Mouse (Mus musculus) sigmoid colon, adult 10 weeks (tissue): ENCODE measurements around the gene Vstm5. TPM values are rescaled to one million over a fixed set of nuclear protein-coding genes. Genes with fewer than 3 reads are reported as not detected.

Source experiments
- polyA plus RNA-seq: library from polyadenylated mRNA; stranded (reverse); fragments of 350-450 nt; fragmentation: Illumina TruSeq; extraction: RNeasy Lipid Tissue Mini Kit (QIAGEN cat#74804); gene quantifications from one replicate; pipeline ENCODE4 v1.2.3, GENCODE M21; 2014; ENCODE audit warnings: low read depth, low replicate concordance

Vstm5 gene
- 8.5 TPM for polyA plus RNA-seq

GRCm38 (mm10) chr9:15239042-15239925 is at the start of gene Vstm5:
TSS of gene Vstm5 (plus strand) at chr9:15239045.

DNA sequence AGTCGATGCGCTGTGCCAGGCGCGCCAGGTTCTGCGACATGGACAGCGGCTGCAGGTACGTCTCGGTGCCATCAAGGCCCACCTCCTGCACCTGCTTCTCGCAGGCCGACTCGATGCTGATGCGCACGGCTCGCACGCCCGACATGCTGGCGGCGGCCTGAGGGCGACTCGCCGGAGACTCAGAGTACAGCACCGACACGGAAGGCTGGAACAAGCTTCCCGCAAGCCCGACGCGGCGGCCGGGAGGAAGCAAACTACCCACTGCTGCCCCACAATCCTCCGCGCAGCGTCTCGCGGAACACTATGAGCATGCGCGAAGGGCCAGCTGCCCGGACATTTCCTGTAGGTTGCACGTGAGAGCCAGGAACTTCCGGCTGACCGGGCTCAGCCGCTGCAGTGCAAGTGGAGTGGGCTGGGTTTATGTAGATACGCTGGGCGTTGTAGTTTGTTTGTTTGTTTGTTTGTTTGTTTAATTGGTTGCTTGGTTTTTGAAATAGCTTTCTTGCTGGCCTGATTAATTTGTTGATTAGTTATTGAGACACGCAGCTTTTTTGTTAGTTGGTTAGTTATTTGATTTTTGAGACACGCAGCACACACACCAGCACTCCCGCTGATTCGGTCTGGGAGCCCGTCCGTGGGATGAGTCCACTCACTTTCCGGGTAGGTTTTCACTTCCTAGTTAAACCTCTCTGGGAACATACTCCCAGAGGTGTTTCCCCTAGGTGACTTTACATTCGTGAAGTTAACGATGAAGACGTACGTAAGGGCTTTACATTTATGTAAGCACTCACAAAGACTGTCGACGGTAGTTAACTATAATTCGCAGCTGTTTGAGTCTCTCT is 41.0 kb downstream of the Vstm5 start, which contains the start of gene Med17:
Gene Med17 (minus strand): TSS at position 283 of the 842 bp plus-strand sequence.

DNA sequence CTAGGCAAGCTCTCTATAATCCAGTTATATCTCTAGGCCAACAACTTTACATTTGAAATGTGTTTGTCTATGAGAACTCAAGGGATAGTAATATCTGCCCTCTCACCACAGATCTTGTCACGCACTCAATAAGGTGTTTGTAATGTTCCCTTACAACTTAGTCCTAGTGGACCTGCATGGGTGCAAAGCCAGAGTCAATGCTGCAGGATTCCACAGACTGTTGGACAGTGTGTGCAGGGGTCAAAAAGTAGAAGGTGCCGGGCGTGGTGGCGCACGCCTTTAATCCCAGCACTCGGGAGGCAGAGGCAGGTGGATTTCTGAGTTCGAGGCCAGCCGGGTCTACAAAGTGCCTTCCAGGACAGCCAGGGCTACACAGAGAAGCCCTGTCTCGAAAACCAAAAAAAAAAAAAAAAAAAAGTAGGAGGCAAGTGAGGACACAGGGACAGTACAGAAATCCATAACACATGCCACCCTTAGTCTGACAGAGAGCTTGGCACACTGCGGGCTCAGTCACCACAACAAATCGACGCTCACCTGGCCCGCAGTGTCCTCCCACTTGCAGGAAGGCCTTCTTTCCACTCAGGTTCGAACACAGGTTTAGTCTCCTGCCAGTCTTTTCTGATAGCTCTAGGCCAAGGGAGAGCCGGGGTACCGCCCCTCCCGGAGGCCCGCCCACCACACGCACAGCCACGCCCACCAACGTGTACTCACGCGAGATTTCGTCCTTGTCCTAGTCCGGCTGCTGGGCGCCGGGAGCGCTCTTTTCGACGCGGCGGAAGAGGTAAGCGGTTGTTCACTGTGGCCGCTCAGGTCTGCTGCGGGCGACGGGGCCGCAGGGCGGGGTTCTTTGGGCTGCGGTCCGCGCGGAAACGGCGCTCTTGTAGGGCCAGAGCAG is 66.9 kb downstream of the Vstm5 start, which contains the start of gene Taf1d:
Gene Taf1d (plus strand): TSS at position 712 of the 895 bp plus-strand sequence.

DNA sequence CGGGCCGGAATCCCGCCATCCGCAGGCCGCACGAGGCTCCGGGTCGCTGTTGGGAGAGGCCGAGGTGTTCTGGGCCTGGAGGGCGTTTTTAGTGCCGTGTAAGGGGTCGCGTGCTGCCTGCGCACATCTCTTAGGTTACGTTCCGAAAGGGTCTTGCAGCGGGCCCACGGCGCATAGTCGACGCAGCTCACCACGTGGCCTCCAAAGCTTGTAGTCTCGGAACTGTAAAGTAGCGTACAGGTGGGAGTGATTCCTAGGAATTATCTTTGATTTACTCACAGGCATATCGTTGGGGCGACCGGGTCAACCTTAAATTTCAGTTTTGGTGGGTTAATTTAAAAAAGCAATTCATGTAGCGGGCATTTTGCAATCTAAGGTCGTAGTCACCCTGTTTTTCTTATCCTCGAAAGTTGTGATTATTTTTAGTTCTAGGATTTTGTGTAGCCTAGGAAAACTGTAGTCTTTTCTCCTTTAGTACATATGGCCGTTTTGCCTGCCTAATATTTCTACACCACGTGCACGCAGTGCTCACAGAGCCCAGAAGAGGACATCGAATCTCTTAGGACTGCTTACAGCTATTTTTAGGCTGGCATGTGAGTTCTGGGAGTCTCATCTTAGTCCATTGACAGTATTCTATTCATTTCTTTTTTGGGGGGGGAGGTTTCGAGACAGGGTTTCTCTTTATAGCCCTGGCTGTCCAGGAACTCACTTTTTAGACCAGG is 67.7 kb downstream of the Vstm5 start, which contains the start of gene 4931406C07Rik:
Gene 4931406C07Rik (minus strand): TSS at position 51 of the 722 bp plus-strand sequence.

Other genes starting within 250 kb of the Vstm5 start
- 15.4 TPM for gene Panx1, start 193.6 kb upstream of the Vstm5 start, polyA plus RNA-seq
- not detected for gene Hephl1, start 126.9 kb upstream of the Vstm5 start, polyA plus RNA-seq
- 49.2 TPM for gene Med17, start 40.9 kb downstream of the Vstm5 start, polyA plus RNA-seq
- gene Taf1d, start 67.2 kb downstream of the Vstm5 start, polyA plus RNA-seq, result 342 TPM
- 343 TPM for gene 4931406C07Rik, start 67.4 kb downstream of the Vstm5 start, polyA plus RNA-seq
- gene Cep295, start 118.7 kb downstream of the Vstm5 start, polyA plus RNA-seq, result 38.7 TPM